Mouse (Mus musculus): Measurements from ENCODE around the gene Kdelr2. TPM values are rescaled to one million over a fixed set of nuclear protein-coding genes. Genes with fewer than 3 reads are reported as not detected.
A peak's percentile ranks its signal among the peaks of the same experiment; 100 is the strongest.

Kdelr2 gene
- polyA plus RNA-seq, 1 experiment from 2014 or later, result 160 TPM

DNA sequence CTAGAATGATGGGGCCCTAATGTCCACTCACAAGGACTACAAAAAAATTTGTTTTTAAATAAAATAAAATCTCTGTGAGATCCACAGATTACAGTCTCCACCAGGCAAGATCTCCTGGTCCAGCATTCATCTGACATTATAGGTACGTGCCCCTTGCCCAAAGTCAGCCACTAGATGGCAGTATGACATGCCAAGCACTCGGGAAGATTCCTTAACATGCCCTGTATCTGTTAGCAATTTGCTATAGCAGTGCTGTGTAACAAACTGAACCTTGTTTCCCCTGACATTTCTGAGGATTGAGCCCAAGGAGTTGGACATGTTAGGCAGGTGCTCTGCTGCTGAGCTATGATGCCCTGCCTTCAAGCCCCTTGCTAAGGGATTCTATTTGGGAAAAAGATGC, 8.0 kb upstream of the Kdelr2 start:
- Histone ChIP-seq H3K4me2 (ENCODE audit: low read depth, low read length) (no peak overlapping the region), H3K36me3 (replicated peaks; ENCODE audit: insufficient read depth, low read length) (no peaks in the 10 kb centered on the region), H3K27ac (ENCODE audit: low read depth) (no peak overlapping the region), H3K9me3 (ENCODE audit: low read length) (0 out of 2 replicates have a peak, but pooled peaks cover 3% of the 10 kb centered on the region), H3K27me3 (ENCODE audit: insufficient read depth, low read length) (no peaks in the 10 kb centered on the region), H3K4me1 (ENCODE audit: insufficient read depth) (no peaks in the 10 kb centered on the region), H3K9ac (replicated peaks) (no peak overlapping the region), H3K4me3 (ENCODE audit: low read depth, low read length) (no peak overlapping the region)
- DNase-seq (peak; percentile 45), ATAC-seq (no peak)
- no peak for TF ChIP-seq EP300 (IDR thresholded peaks at IDR 0.05; ENCODE audit: low read depth)
- peak; percentile 84 for TF ChIP-seq CTCF (IDR thresholded peaks at IDR 0.05; ENCODE audit: low read depth)
- 41% methylated on average over 2 of the region's 2 CpGs for WGBS (ENCODE audit: insufficient replicate concordance)

DNA sequence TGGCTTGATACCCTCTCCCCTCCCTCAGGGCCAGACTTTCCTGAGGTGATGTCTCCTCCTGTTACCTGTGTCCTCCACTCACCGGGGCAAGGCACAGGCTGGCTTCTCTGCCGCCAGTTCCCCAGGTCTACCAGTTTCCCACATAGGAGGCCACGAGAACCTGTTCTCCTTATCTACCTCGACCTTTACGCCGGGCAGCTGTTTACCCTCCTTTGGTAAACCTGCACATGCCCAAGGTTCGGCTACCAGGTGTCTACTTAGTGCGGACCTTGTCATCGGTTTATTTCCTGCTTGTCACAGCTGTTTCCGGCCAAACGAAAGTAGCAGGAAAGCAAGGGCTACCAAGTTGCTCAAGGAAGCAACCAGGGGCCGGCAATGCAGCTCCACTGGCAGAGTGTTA, 3.1 kb upstream of the Kdelr2 start:
- no peak overlapping the region for H3K4me3 ChIP-seq (ENCODE audit: low read depth, low read length)
- WGBS (ENCODE audit: insufficient replicate concordance), result 52% methylated on average over 12 of the region's 12 CpGs
- H3K9me3 ChIP-seq (ENCODE audit: low read length), result 0 out of 2 replicates have a peak, but pooled peaks cover 3% of the 10 kb centered on the region
- ATAC-seq (0 out of 2 replicates have a peak, but pooled peaks have one; percentile 18), DNase-seq (peak; percentile 25)
- peak overlapping the region; percentile 49; the same call in 1 of the 2 replicates for H3K27ac ChIP-seq (ENCODE audit: low read depth)
- peaks cover 23% of the 10 kb centered on the region for H3K4me1 ChIP-seq (ENCODE audit: insufficient read depth)
- no peaks in the 10 kb centered on the region for H3K27me3 ChIP-seq (ENCODE audit: insufficient read depth, low read length)
- H3K4me2 ChIP-seq (ENCODE audit: low read depth, low read length), result peak overlapping the region; percentile 47
- H3K9ac ChIP-seq (replicated peaks), result no peak overlapping the region
- H3K36me3 ChIP-seq (replicated peaks; ENCODE audit: insufficient read depth, low read length), result peaks cover 3% of the 10 kb centered on the region; the same call in 1 of the 2 replicates
- TF ChIP-seq CTCF (IDR thresholded peaks at IDR 0.05; ENCODE audit: low read depth) (no peak), EP300 (IDR thresholded peaks at IDR 0.05; ENCODE audit: low read depth) (no peak)

DNA sequence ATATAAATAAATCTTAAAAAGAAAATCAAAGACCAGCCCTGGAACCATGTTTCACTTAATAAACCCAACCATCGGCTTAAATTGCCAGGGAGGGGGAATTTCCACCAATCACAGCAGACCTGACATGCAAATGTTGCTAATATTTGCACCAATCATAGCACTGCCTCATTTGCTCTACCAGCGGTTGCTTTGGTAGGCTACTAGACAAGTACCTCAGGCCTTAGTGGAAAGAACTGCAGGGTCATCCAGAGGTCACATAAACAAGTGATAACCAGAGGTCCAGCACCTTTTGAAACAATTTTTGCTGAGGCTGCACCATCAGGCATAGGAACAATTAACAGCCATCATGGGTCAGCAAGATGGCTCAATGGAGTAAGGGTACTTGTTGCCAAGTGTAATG, 2.1 kb upstream of the Kdelr2 start:
- ATAC-seq, result no peak
- H3K4me1 ChIP-seq (ENCODE audit: insufficient read depth), result peaks cover 32% of the 10 kb centered on the region
- H3K36me3 ChIP-seq (replicated peaks; ENCODE audit: insufficient read depth, low read length), result peaks cover 10% of the 10 kb centered on the region; the same call in 1 of the 2 replicates
- DNase-seq, result no peak
- TF ChIP-seq EP300 (IDR thresholded peaks at IDR 0.05; ENCODE audit: low read depth), result no peak
- no peak for TF ChIP-seq CTCF (IDR thresholded peaks at IDR 0.05; ENCODE audit: low read depth)
- no peaks in the 10 kb centered on the region for H3K27me3 ChIP-seq (ENCODE audit: insufficient read depth, low read length)
- no peaks in the 10 kb centered on the region for H3K9me3 ChIP-seq (ENCODE audit: low read length)
- no peak overlapping the region for H3K4me2 ChIP-seq (ENCODE audit: low read depth, low read length)
- WGBS (ENCODE audit: insufficient replicate concordance), result 44% methylated on average over 2 of the region's 2 CpGs
- no peak overlapping the region for H3K4me3 ChIP-seq (ENCODE audit: low read depth, low read length)
- H3K27ac ChIP-seq (ENCODE audit: low read depth), result no peak overlapping the region
- no peak overlapping the region for H3K9ac ChIP-seq (replicated peaks)

DNA sequence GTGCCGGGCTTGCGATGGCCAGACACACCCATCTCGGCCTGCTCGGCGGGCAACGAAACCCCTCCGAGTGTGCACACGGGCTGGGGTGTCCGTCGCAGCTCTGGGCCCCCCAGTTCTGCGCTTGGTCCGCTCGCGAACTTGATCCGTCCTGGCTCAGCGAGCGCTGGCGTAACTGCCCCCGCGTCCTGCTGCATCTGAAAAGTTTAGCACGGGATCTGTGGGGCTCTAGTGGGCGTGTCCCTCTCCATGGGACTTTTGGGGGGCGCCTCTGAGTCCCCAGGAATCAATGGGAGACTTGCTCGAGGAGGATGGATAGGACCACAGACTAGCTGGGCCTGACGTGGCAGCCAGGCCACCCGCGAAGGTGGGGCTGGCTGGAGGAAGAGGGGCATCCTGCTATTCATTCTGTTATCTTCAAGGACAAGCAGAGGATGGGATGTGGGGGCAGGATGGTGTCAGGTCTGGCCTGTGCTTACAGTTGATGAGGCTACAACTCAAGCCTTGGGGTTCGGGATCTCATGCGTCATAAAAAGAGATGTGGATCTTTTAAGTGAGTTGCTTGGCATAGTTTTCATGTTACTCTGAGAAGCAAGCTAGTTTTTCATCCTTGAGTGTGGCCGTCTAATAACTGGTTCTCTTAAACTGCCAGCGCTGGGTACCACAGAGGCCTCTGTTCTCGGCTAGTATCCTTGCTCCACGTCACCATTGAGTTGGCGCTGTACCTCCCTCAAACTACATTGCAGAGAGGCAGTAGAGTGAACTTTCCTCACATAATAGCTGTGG, 701 bp downstream of the Kdelr2 start:
- Histone ChIP-seq H3K9me3 (ENCODE audit: low read length) (no peaks in the 10 kb centered on the region), H3K4me1 (ENCODE audit: insufficient read depth) (peaks cover 51% of the 10 kb centered on the region), H3K4me3 (ENCODE audit: low read depth, low read length) (peak overlapping the region; percentile 98), H3K36me3 (replicated peaks; ENCODE audit: insufficient read depth, low read length) (peaks cover 28% of the 10 kb centered on the region), H3K4me2 (ENCODE audit: low read depth, low read length) (peak overlapping the region; percentile 84), H3K27me3 (ENCODE audit: insufficient read depth, low read length) (no peaks in the 10 kb centered on the region), H3K27ac (ENCODE audit: low read depth) (peak overlapping the region; percentile 94), H3K9ac (replicated peaks) (peak overlapping the region; percentile 97)
- WGBS (ENCODE audit: insufficient replicate concordance), result 4% methylated on average over 34 of the region's 34 CpGs
- ATAC-seq (peak; percentile 28), DNase-seq (no peak)
- TF ChIP-seq EP300 (IDR thresholded peaks at IDR 0.05; ENCODE audit: low read depth) (no peak), CTCF (IDR thresholded peaks at IDR 0.05; ENCODE audit: low read depth) (no peak)

DNA sequence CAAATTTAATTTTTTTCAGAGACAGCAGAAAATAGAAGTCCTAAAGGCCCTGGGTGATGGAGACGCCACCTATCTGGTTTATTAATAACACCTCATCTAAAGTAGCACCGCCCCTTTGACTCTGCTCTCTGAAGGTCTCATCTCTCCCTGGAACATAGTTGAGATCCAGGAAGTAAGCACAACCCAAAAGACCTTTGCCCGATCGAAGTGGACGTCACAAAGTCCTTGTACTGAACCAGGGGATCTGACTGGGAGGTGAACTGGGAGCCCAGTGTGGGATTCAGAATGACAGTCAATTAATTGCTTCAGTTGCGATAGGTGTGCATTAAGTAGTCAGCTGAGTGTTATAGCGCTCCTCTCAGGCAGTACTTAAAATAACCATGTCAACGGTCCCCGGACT, 1.6 kb downstream of the Kdelr2 start:
- Histone ChIP-seq H3K9ac (replicated peaks) (0 out of 2 replicates have a peak overlapping the region, but pooled peaks have one; percentile 9), H3K4me1 (ENCODE audit: insufficient read depth) (peaks cover 57% of the 10 kb centered on the region), H3K4me2 (ENCODE audit: low read depth, low read length) (peak overlapping the region; percentile 84), H3K27me3 (ENCODE audit: insufficient read depth, low read length) (no peaks in the 10 kb centered on the region), H3K36me3 (replicated peaks; ENCODE audit: insufficient read depth, low read length) (peaks cover 28% of the 10 kb centered on the region), H3K27ac (ENCODE audit: low read depth) (peak overlapping the region; percentile 94), H3K4me3 (ENCODE audit: low read depth, low read length) (peak overlapping the region; percentile 98), H3K9me3 (ENCODE audit: low read length) (no peaks in the 10 kb centered on the region)
- peak; percentile 73 for DNase-seq
- peak; percentile 67 for ATAC-seq
- 61% methylated on average over 9 of the region's 9 CpGs for WGBS (ENCODE audit: insufficient replicate concordance)
- TF ChIP-seq EP300 (IDR thresholded peaks at IDR 0.05; ENCODE audit: low read depth), result peak; percentile 62; the same call in 1 of the 2 replicates
- no peak for TF ChIP-seq CTCF (IDR thresholded peaks at IDR 0.05; ENCODE audit: low read depth)

DNA sequence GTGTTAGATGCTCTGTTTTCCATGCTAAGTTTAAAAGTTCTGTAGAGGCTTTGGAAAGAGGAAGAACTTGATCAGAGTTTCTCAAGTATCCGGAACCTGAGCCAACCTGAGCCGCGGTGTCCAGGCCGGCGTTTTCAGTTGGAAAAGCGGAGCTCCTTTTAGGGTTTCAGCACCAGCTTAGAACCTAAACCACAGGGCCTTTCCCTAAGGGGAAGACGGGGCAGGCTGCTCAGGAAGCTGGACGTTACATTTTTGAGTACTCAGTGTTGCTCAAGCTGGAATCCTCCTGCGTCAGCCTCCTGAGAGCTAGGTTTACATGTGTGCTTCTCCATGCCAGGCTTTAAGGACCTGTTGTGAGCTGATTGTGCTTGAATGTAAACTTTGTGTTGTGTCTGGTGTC, 2.9 kb downstream of the Kdelr2 start:
- TF ChIP-seq CTCF (IDR thresholded peaks at IDR 0.05; ENCODE audit: low read depth), result no peak
- TF ChIP-seq EP300 (IDR thresholded peaks at IDR 0.05; ENCODE audit: low read depth), result no peak
- DNase-seq (no peak), ATAC-seq (no peak)
- no peaks in the 10 kb centered on the region for H3K9me3 ChIP-seq (ENCODE audit: low read length)
- peaks cover 28% of the 10 kb centered on the region for H3K36me3 ChIP-seq (replicated peaks; ENCODE audit: insufficient read depth, low read length)
- no peak overlapping the region for H3K4me3 ChIP-seq (ENCODE audit: low read depth, low read length)
- no peak overlapping the region for H3K9ac ChIP-seq (replicated peaks)
- 76% methylated on average over 9 of the region's 9 CpGs for WGBS (ENCODE audit: insufficient replicate concordance)
- peak overlapping the region; percentile 16; the same call in 1 of the 2 replicates for H3K4me2 ChIP-seq (ENCODE audit: low read depth, low read length)
- no peaks in the 10 kb centered on the region for H3K27me3 ChIP-seq (ENCODE audit: insufficient read depth, low read length)
- peaks cover 64% of the 10 kb centered on the region for H3K4me1 ChIP-seq (ENCODE audit: insufficient read depth)
- H3K27ac ChIP-seq (ENCODE audit: low read depth), result peak overlapping the region; percentile 68
